Mouse (Mus musculus): ENCODE measurements around the gene Pip5k1b.

- no peak for TF ChIP-seq CTCF (IDR thresholded peaks at IDR 0.05)
- TF ChIP-seq POLR2A (IDR thresholded peaks at IDR 0.05; ENCODE audit: insufficient read depth, low read depth, low read length), result no peak
Measured at GRCm38 (mm10) chr19:24274281-24274680, 281.4 kb downstream of the Pip5k1b start.
